In genomic region chr17:30804955-30805354, GRCm38 (mm10) we compare ENCODE assay signal across 18 mouse cellular contexts.
DNase-seq lines count a peak whose midpoint lies in the region; ATAC-seq and TF ChIP-seq lines count a peak whose summit lies in the region.
"Had no signal": no experiment of that assay in that cellular context is flagged by ENCODE, and none has a peak within 500 bp of the region (broad histone marks: within the 10 kb centered on the region; RNA-seq: fewer than 3 reads in every experiment).

No protein-coding gene starts in this region.

- no peak overlapping the region for H3K4me2 ChIP-seq in forebrain, postnatal 0 days (ENCODE audit: low read depth)
- H3K4me2 ChIP-seq in hindbrain, embryonic 16.5 days (ENCODE audit: low read length): no peak overlapping the region
- no peak overlapping the region for H3K4me2 ChIP-seq in midbrain, postnatal 0 days (ENCODE audit: low read depth, low read length, poor library complexity, severe bottlenecking)
- H3K4me2 ChIP-seq: intestine, embryonic 15.5 days; limb, embryonic 13.5 days had no signal

- no peak overlapping the region for H3K9ac ChIP-seq in forebrain, postnatal 0 days
- H3K9ac ChIP-seq in hindbrain, embryonic 16.5 days (ENCODE audit: low read depth, low read length): no peak overlapping the region; the same call in 1 of the 2 replicates
- no peak overlapping the region for H3K9ac ChIP-seq in midbrain, postnatal 0 days (replicated peaks; ENCODE audit: low read length, poor library complexity, severe bottlenecking)
- H3K9ac ChIP-seq: intestine, embryonic 15.5 days; limb, embryonic 13.5 days had no signal

- peak; percentile 59 for ATAC-seq in forebrain, postnatal 0 days
- no peak for ATAC-seq in hindbrain, embryonic 16.5 days
- ATAC-seq in midbrain, postnatal 0 days (ENCODE audit: low FRiP score): no peak
- ATAC-seq: CD4-positive, CD25-positive, alpha-beta regulatory T cell, adult 4 months; intestine, embryonic 15.5 days had no signal

- no peaks in the 10 kb centered on the region for H3K9me3 ChIP-seq in forebrain, postnatal 0 days (ENCODE audit: low read length)
- no peaks in the 10 kb centered on the region for H3K9me3 ChIP-seq in hindbrain, embryonic 16.5 days (ENCODE audit: control insufficient read depth, low read length)
- H3K9me3 ChIP-seq in midbrain, postnatal 0 days (ENCODE audit: low read length): no peaks in the 10 kb centered on the region
- H3K9me3 ChIP-seq: intestine, embryonic 15.5 days had no signal

- TF ChIP-seq CTCF in forebrain, postnatal 0 days (IDR thresholded peaks at IDR 0.05; ENCODE audit: low read depth): no peak
- TF ChIP-seq CTCF in midbrain, postnatal 0 days (IDR thresholded peaks at IDR 0.05): no peak

- H3K36me3 ChIP-seq in forebrain, postnatal 0 days (ENCODE audit: insufficient read depth): no peaks in the 10 kb centered on the region
- no peaks in the 10 kb centered on the region for H3K36me3 ChIP-seq in hindbrain, embryonic 16.5 days (ENCODE audit: control insufficient read depth, insufficient read depth, low read length)
- H3K36me3 ChIP-seq in midbrain, postnatal 0 days (ENCODE audit: insufficient read depth, low read length): no peaks in the 10 kb centered on the region
- H3K36me3 ChIP-seq: intestine, embryonic 15.5 days; limb, embryonic 13.5 days had no signal

- H3K4me1 ChIP-seq in forebrain, postnatal 0 days (ENCODE audit: insufficient read depth): peaks cover 18% of the 10 kb centered on the region
- peaks cover 19% of the 10 kb centered on the region for H3K4me1 ChIP-seq in hindbrain, embryonic 16.5 days (ENCODE audit: control insufficient read depth, insufficient read depth, low read depth, low read length)
- H3K4me1 ChIP-seq in midbrain, postnatal 0 days (ENCODE audit: insufficient read depth, low read length): peaks cover 9% of the 10 kb centered on the region; the same call in 1 of the 2 replicates
- H3K4me1 ChIP-seq: intestine, embryonic 15.5 days had no signal

- H3K4me3 ChIP-seq in forebrain, postnatal 0 days (ENCODE audit: low read depth, low read length): no peak overlapping the region
- H3K4me3 ChIP-seq in hindbrain, embryonic 16.5 days (ENCODE audit: low read length): no peak overlapping the region
- H3K4me3 ChIP-seq in midbrain, postnatal 0 days (ENCODE audit: low read depth, low read length): no peak overlapping the region
- H3K4me3 ChIP-seq: heart, adult 2 months; intestine, embryonic 15.5 days; left cerebral cortex, adult 2 months; limb, embryonic 13.5 days had no signal

- peak; percentile 27 to 50 for DNase-seq in layer of hippocampus, postnatal 36 days
- DNase-seq in layer of hippocampus, adult 11-12 months (ENCODE audit: low spot score): no peak
- peak; percentile 48 for DNase-seq in forebrain, postnatal 0 days
- DNase-seq in midbrain, postnatal 0 days (ENCODE audit: low spot score): no peak
- no peak for DNase-seq in gastrocnemius, postnatal 25 days
- no peak for DNase-seq in kidney, postnatal 25 days
- DNase-seq in kidney, adult 11 months: no peak
- DNase-seq: adrenal gland, postnatal 10 days; cerebellum, adult 9-10 months; heart, adult 2 months; kidney, postnatal 10 days; lung, postnatal 4 days; thymus, postnatal 36 days had no signal

- H3K27ac ChIP-seq in forebrain, postnatal 0 days (ENCODE audit: low read depth, low read length): 0 out of 2 replicates have a peak overlapping the region, but pooled peaks have one; percentile 45
- peak overlapping the region; percentile 61 for H3K27ac ChIP-seq in hindbrain, embryonic 16.5 days (ENCODE audit: low read depth, low read length)
- peak overlapping the region; percentile 47 for H3K27ac ChIP-seq in midbrain, postnatal 0 days (ENCODE audit: low read depth, low read length)
- H3K27ac ChIP-seq: heart, adult 2 months; intestine, embryonic 15.5 days; left cerebral cortex, adult 2 months; limb, embryonic 13.5 days had no signal

- 13% methylated on average over 8 of the region's 8 CpGs for WGBS in forebrain, postnatal 0 days
- 18% methylated on average over 8 of the region's 8 CpGs for WGBS in hindbrain, embryonic 16.5 days
- WGBS in midbrain, postnatal 0 days: 13% methylated on average over 8 of the region's 8 CpGs

- H3K27me3 ChIP-seq in forebrain, postnatal 0 days (ENCODE audit: insufficient read depth, low read length): no peaks in the 10 kb centered on the region
- no peaks in the 10 kb centered on the region for H3K27me3 ChIP-seq in hindbrain, embryonic 16.5 days (replicated peaks; ENCODE audit: control insufficient read depth, insufficient read depth, low read length)
- H3K27me3 ChIP-seq in midbrain, postnatal 0 days (ENCODE audit: insufficient read depth, low read length): no peaks in the 10 kb centered on the region
- H3K27me3 ChIP-seq: intestine, embryonic 15.5 days had no signal

Comparison
In these comparisons a context has a peak if more than half of its experiments do, and no peak if none do; other contexts are left out.
1. DNase-seq: peak in layer of hippocampus, postnatal 36 days (2 of 2) and forebrain, postnatal 0 days (single experiment); none in layer of hippocampus, adult 11-12 months (single experiment), midbrain, postnatal 0 days (single experiment), gastrocnemius, postnatal 25 days (single experiment), kidney, postnatal 25 days (0 of 2) and kidney, adult 11 months (single experiment).
2. Peak in every context shown above with its lines, with median percentiles within 50 percentile points of each other: H3K27ac ChIP-seq.